Mouse (Mus musculus) midbrain, embryonic 15.5 days (tissue): ENCODE data around the gene Atf3. TPM values are rescaled to one million over a fixed set of nuclear protein-coding genes. Genes with fewer than 3 reads are reported as not detected.

ENCODE experiments used
- ATAC-seq: fragments of 200-750 bp; cut with Nextera tagmentation; replicated peaks from 2 replicates; pipeline ENCODE4 v1.8.0; 2017; ENCODE audit warnings: moderate TSS enrichment
- H3K27ac ChIP-seq: fragments of 300-500 bp; sonication (generic); 2 replicates; pipeline ENCODE4 v1.5.1; 2015; ENCODE audit warnings: mild to moderate bottlenecking, inconsistent platforms
- H3K27me3 ChIP-seq: fragments of 300-500 bp; sonication (generic); replicated peaks from 2 replicates; pipeline ENCODE4 v1.6.1; 2015; ENCODE audit warnings: inconsistent platforms
- H3K36me3 ChIP-seq: fragments of 300-500 bp; sonication (generic); replicated peaks from 2 replicates; pipeline ENCODE4 v1.6.1; 2015; ENCODE audit warnings: inconsistent platforms
- H3K4me1 ChIP-seq: fragments of 300-500 bp; sonication (generic); 2 replicates; pipeline ENCODE4 v1.6.1; 2015; ENCODE audit warnings: inconsistent platforms
- H3K4me2 ChIP-seq: fragments of 300-500 bp; sonication (generic); 2 replicates; pipeline ENCODE4 v1.6.1; 2015; ENCODE audit warnings: inconsistent platforms, mild to moderate bottlenecking, moderate library complexity
- H3K4me3 ChIP-seq: fragments of 300-500 bp; sonication (generic); 2 replicates; pipeline ENCODE4 v1.5.1; 2015; ENCODE audit warnings: mild to moderate bottlenecking, inconsistent platforms
- H3K9ac ChIP-seq: fragments of 300-500 bp; sonication (generic); 2 replicates; pipeline ENCODE4 v1.6.1; 2015; ENCODE audit warnings: mild to moderate bottlenecking, inconsistent platforms
- H3K9me3 ChIP-seq: fragments of 300-500 bp; sonication (generic); 2 replicates; pipeline ENCODE4 v1.6.1; 2016; ENCODE audit warnings: inconsistent platforms
- WGBS: fragments of 180-500 bp; shearing (Covaris S2); methylation state at CpG from one replicate; pipeline ENCODE4 v1.1.7; 2015; ENCODE audit warnings: mixed read lengths; 5-methylcytosine and 5-hydroxymethylcytosine counted together
- polyA plus RNA-seq: library from polyadenylated mRNA; unstranded; fragments of >200 nt; fragmentation: Nextera tagmentation; extraction: Ambion mirVana; gene quantifications from 2 replicates; pipeline ENCODE4 v1.2.1, GENCODE M21; 2015

Gene Atf3
- polyA plus RNA-seq, 1 experiment from 2014 or later = 1.6 TPM

DNA sequence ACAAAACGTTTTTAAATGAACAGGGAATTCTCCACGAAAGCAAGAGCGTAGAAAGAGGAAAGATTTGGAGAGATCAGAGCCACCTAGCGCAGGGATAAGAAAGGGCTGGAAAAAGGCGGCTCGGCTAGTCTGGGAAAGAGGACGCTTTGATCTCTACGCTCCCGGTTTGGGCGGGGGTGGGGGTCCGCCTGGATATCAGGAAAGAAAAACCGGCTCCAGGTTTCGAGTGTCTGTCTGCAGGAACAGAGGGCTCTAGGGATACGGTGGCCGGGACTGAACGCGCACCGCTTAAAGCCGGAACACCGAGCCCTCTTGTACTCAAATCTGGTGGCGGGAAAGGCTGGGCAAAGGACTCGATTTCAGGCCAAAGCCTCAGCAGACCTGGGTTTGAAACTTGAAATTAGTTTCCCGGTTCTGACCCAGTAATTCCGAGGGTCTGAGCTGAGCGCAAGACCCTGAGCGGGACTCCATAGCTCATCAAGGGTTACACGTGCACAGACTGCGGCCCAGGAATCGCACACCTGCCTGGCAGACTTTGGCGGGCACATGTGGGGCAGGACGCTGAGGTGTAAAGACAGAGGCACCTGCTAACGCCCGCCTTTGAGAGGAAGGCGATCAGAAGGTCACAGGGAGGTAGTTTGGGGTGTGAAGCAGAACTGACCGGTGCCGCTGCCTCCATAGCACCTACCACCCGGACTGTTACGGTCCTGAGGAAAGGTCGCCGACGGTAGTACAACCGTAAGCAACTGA lies 33.6 kb downstream of the Atf3 start:
- H3K4me3 ChIP-seq = peak overlapping the region; percentile 54
- 2% methylated on average over 42 of the region's 42 CpGs for WGBS
- no peak overlapping the region for H3K27ac ChIP-seq
- H3K27me3 ChIP-seq = peaks cover 72% of the 10 kb centered on the region
- H3K9ac ChIP-seq = 0 out of 2 replicates have a peak overlapping the region, but pooled peaks have one; percentile 29
- H3K36me3 ChIP-seq = no peaks in the 10 kb centered on the region
- H3K4me2 ChIP-seq = peak overlapping the region; percentile 94
- no peaks in the 10 kb centered on the region for H3K9me3 ChIP-seq
- H3K4me1 ChIP-seq = peaks cover 43% of the 10 kb centered on the region
- ATAC-seq = no peak

GRCm38 (mm10) chr1:191183163-191184065 lies 34.4 kb downstream of the Atf3 start:
- H3K27me3 ChIP-seq = peaks cover 68% of the 10 kb centered on the region
- H3K4me2 ChIP-seq = peak overlapping the region; percentile 94
- no peaks in the 10 kb centered on the region for H3K9me3 ChIP-seq
- H3K4me1 ChIP-seq = peaks cover 43% of the 10 kb centered on the region
- H3K36me3 ChIP-seq = no peaks in the 10 kb centered on the region
- H3K27ac ChIP-seq = 0 out of 2 replicates have a peak overlapping the region, but pooled peaks have one; percentile 21
- peak overlapping the region; percentile 29; the same call in 1 of the 2 replicates for H3K9ac ChIP-seq
- under 1% methylated on average over 64 of the region's 67 CpGs for WGBS
- peak; percentile 85 for ATAC-seq
- H3K4me3 ChIP-seq = peak overlapping the region; percentile 54

- no peaks in the 10 kb centered on the region for H3K9me3 ChIP-seq
- H3K9ac ChIP-seq = peak overlapping the region; percentile 29; the same call in 1 of the 2 replicates
- no peaks in the 10 kb centered on the region for H3K36me3 ChIP-seq
- peaks cover 67% of the 10 kb centered on the region for H3K27me3 ChIP-seq
- peak overlapping the region; percentile 54 for H3K4me3 ChIP-seq
- peak overlapping the region; percentile 94 for H3K4me2 ChIP-seq
- H3K4me1 ChIP-seq = peaks cover 43% of the 10 kb centered on the region
- WGBS = under 1% methylated on average over 61 of the region's 61 CpGs
- 0 out of 2 replicates have a peak, but pooled peaks have one; percentile 27 for ATAC-seq
- H3K27ac ChIP-seq = 0 out of 2 replicates have a peak overlapping the region, but pooled peaks have one; percentile 21
Observed at GRCm38 (mm10) chr1:191182431-191183162, 35.2 kb downstream of the Atf3 start.

DNA sequence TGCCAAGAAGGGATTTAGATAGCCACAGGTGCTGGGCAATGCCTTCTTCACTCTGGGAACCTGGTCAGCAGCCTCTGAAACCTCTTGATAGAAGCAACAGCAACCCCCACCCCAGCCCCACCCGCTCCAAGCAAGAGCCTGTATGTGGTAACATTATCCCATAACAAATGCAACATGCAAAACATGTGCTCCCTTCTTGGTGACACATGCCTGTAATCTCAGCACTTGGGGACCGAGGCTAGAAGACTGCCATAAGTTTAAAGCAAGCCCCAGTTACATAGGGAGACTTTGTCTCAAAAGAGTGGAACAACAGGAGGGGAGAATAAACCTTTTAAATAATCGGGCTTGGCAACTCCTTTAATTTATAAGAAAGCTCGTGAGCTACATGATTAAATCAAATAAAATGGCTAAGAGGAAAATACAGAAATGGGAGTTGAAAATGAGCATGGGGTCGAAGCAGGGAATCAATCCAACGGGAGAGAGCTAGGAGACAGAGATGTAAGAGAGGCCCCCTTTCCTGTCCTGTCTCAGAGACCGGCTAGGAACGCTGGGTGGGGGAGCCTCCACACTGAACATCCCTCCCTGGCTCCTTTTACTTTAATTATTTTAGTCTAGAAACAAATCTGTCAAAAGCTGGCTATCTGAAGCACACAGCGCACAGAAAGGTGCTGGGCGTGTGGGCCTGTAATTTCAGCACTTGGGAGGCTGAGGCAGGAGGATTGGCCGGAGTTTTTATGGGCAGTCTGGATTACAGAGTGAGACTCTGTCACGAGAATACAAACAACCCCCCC lies 36.2 kb downstream of the Atf3 start:
- ATAC-seq = no peak
- WGBS = 51% methylated on average over 12 of the region's 12 CpGs
- H3K4me1 ChIP-seq = peaks cover 43% of the 10 kb centered on the region
- no peak overlapping the region for H3K4me3 ChIP-seq
- H3K27ac ChIP-seq = no peak overlapping the region
- H3K36me3 ChIP-seq = no peaks in the 10 kb centered on the region
- H3K9me3 ChIP-seq = no peaks in the 10 kb centered on the region
- no peak overlapping the region for H3K9ac ChIP-seq
- peak overlapping the region; percentile 94; the same call in 1 of the 2 replicates for H3K4me2 ChIP-seq
- peaks cover 58% of the 10 kb centered on the region for H3K27me3 ChIP-seq

- no peak overlapping the region for H3K27ac ChIP-seq
- WGBS = 78% methylated on average over 4 of the region's 4 CpGs
- peaks cover 49% of the 10 kb centered on the region for H3K27me3 ChIP-seq
Observed at GRCm38 (mm10) chr1:191180397-191180796, 37.4 kb downstream of the Atf3 start.

DNA sequence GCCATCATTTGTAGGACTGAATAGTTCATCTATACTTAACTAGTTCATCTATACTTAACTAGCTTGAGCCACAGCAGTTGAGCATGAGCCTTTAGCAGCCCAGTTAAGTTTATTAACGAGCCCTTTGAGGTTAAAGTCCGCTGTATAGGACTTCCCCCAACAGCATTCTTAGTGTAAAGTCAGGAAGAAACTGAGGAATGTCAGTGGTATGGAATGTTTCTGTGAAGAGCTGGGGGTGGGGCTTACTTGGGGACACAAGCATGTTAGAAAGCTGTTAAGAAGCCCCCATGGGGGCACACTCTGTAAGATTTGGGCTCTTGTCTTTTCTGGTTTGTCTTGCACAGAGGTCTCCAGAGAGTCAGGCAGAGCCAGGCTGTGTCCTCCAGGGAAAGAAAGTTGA lies 38.0 kb downstream of the Atf3 start:
- Histone ChIP-seq H3K27ac (no peak overlapping the region), H3K9ac (no peak overlapping the region), H3K4me3 (no peak overlapping the region), H3K4me2 (no peak overlapping the region), H3K36me3 (no peaks in the 10 kb centered on the region), H3K27me3 (peaks cover 49% of the 10 kb centered on the region), H3K9me3 (no peaks in the 10 kb centered on the region), H3K4me1 (peaks cover 27% of the 10 kb centered on the region)
- WGBS = 51% methylated on average over 2 of the region's 2 CpGs
- no peak for ATAC-seq

More at GRCm38 (mm10) chr1:191180397-191180796, 37.4 kb downstream of the Atf3 start:
- Histone ChIP-seq H3K9ac (no peak overlapping the region), H3K9me3 (no peaks in the 10 kb centered on the region), H3K4me2 (no peak overlapping the region), H3K4me3 (no peak overlapping the region), H3K4me1 (peaks cover 33% of the 10 kb centered on the region), H3K36me3 (no peaks in the 10 kb centered on the region)
- no peak for ATAC-seq

DNA sequence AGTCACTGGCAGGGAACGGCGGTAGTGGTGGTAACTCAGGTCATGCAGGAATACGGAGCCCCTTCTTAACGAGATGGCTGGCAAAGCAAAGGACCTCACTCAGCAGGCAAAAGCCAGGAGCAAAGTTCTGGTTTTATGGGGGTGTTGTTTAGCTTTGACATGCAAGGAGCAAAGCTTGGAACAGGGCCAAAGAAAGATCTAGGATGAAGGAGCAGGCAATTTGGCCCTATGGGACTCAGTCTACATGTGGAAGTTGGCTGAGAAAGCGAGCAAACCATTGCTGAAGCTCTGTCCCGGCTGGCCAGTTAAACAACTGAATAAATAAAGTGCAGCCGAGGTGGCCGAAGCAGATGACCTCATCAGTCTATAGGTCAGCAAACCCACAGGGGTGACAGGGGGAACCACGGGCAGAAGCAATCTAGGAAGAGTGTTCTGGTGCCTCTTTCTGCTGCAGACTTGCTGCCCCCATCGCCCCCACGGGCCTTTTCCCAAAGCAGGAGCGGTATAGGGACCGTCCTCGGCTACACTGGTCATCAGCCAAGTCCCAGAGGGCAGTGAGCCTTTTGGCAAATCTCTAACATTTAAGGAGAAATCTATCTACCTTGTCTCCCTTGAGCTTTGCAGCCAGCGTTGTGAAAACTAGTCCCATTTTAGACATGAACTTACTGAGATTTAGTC lies 39.2 kb downstream of the Atf3 start:
- Histone ChIP-seq H3K36me3 (no peaks in the 10 kb centered on the region), H3K4me3 (no peak overlapping the region), H3K9me3 (no peaks in the 10 kb centered on the region), H3K27me3 (peaks cover 38% of the 10 kb centered on the region), H3K27ac (no peak overlapping the region), H3K4me2 (no peak overlapping the region), H3K4me1 (peaks cover 15% of the 10 kb centered on the region), H3K9ac (no peak overlapping the region)
- ATAC-seq = no peak
- WGBS = 48% methylated on average over 15 of the region's 15 CpGs

GRCm38 (mm10) chr1:191176887-191177286 lies 41.0 kb downstream of the Atf3 start:
- no peak for ATAC-seq

GRCm38 (mm10) chr1:191172487-191172886 lies 45.4 kb downstream of the Atf3 start:
- no peaks in the 10 kb centered on the region for H3K4me1 ChIP-seq
- H3K9ac ChIP-seq = no peak overlapping the region
- ATAC-seq = no peak
- no peak overlapping the region for H3K27ac ChIP-seq
- H3K4me2 ChIP-seq = no peak overlapping the region
- H3K27me3 ChIP-seq = no peaks in the 10 kb centered on the region
- no peak overlapping the region for H3K4me3 ChIP-seq
- H3K36me3 ChIP-seq = no peaks in the 10 kb centered on the region
- 15% methylated on average over 6 of the region's 6 CpGs for WGBS
- H3K9me3 ChIP-seq = no peaks in the 10 kb centered on the region

More at GRCm38 (mm10) chr1:191176887-191177286, 41.0 kb downstream of the Atf3 start:
- no peak overlapping the region for H3K9ac ChIP-seq
- H3K4me3 ChIP-seq = no peak overlapping the region
- H3K4me2 ChIP-seq = no peak overlapping the region
- H3K9me3 ChIP-seq = no peaks in the 10 kb centered on the region
- no peaks in the 10 kb centered on the region for H3K36me3 ChIP-seq
- no peak overlapping the region for H3K27ac ChIP-seq
- no peaks in the 10 kb centered on the region for H3K4me1 ChIP-seq
- WGBS = 80% methylated on average over 7 of the region's 7 CpGs
- H3K27me3 ChIP-seq = peaks cover 22% of the 10 kb centered on the region

DNA sequence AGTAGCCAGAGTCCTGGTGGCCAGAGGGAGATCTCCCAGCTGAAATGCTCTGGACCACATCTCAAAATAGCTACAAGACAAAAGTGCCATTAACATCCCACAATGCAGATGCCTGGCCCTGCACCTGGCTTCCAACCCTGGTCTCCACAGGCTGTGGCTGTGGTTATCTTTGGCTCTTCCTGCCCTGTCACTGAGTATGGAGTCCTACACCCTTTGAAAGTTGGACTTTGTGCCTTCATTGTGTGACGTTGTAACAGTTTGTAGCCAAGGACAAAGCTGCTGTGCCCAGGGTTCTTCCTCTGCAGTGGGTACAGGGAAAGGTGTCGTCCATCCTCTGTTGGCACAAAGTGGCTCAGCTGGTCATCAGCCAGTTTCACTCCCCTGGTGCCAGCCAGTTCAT lies 47.4 kb downstream of the Atf3 start:
- H3K27me3 ChIP-seq = no peaks in the 10 kb centered on the region
- H3K27ac ChIP-seq = no peak overlapping the region
- 89% methylated on average over 2 of the region's 2 CpGs for WGBS
- no peaks in the 10 kb centered on the region for H3K9me3 ChIP-seq
- H3K9ac ChIP-seq = no peak overlapping the region
- ATAC-seq = no peak
- H3K36me3 ChIP-seq = no peaks in the 10 kb centered on the region
- H3K4me3 ChIP-seq = no peak overlapping the region
- H3K4me1 ChIP-seq = 0 out of 2 replicates have a peak, but pooled peaks cover 2% of the 10 kb centered on the region
- no peak overlapping the region for H3K4me2 ChIP-seq

DNA sequence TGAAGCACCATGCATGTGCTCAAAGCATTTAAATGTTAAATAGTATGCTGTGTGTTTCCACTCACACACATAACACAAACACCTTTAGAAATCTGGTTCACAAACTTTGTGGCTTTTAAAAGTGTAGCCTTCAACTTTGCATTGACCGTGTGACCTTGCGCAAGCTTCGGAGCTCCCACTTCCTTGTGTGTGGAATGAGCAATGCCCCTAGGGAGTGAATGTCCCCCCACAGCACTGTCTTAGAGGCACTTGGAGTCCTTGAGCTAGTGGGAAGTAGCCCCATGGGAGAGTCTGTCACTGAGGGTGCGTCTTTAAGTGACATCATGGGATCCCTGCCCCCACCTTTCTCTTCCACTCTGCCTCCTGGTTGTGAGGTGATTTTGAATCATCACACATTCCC lies 51.6 kb downstream of the Atf3 start:
- 79% methylated on average over 4 of the region's 4 CpGs for WGBS
- no peaks in the 10 kb centered on the region for H3K36me3 ChIP-seq
- no peak for ATAC-seq
- no peak overlapping the region for H3K9ac ChIP-seq
- no peak overlapping the region for H3K4me3 ChIP-seq
- H3K4me2 ChIP-seq = no peak overlapping the region
- no peak overlapping the region for H3K27ac ChIP-seq
- H3K27me3 ChIP-seq = no peaks in the 10 kb centered on the region
- H3K9me3 ChIP-seq = no peaks in the 10 kb centered on the region
- 0 out of 2 replicates have a peak, but pooled peaks cover 2% of the 10 kb centered on the region for H3K4me1 ChIP-seq
